Mouse (Mus musculus) midbrain, embryonic 13.5 days (tissue): ENCODE data around the gene 2010111I01Rik. TPM values are rescaled to one million over a fixed set of nuclear protein-coding genes. Genes with fewer than 3 reads are reported as not detected.
A peak's percentile ranks its signal among the peaks of the same experiment; 100 is the strongest.

Experiments used
- ATAC-seq: fragments of 200-750 bp; cut with Nextera tagmentation; 2 replicates; pipeline ENCODE4 v1.8.0; 2017; ENCODE audit warnings: mild to moderate bottlenecking, moderate TSS enrichment, moderate library complexity
- H3K27ac ChIP-seq: fragments of 300-500 bp; sonication (generic); 2 replicates; pipeline ENCODE4 v1.5.1; 2015; ENCODE audit warnings: inconsistent platforms, mild to moderate bottlenecking, moderate library complexity
- H3K27me3 ChIP-seq: fragments of 300-500 bp; sonication (generic); 2 replicates; pipeline ENCODE4 v1.6.1; 2015; ENCODE audit warnings: mild to moderate bottlenecking, inconsistent platforms
- H3K36me3 ChIP-seq: fragments of 300-500 bp; sonication (generic); 2 replicates; pipeline ENCODE4 v1.6.1; 2015; ENCODE audit warnings: mild to moderate bottlenecking, inconsistent platforms
- H3K4me1 ChIP-seq: fragments of 300-500 bp; sonication (generic); replicated peaks from 2 replicates; pipeline ENCODE4 v1.6.1; 2015; ENCODE audit warnings: inconsistent platforms
- H3K4me2 ChIP-seq: fragments of 300-500 bp; sonication (generic); replicated peaks from 2 replicates; pipeline ENCODE4 v1.6.1; 2015; ENCODE audit warnings: moderate library complexity, mild to moderate bottlenecking, inconsistent platforms
- H3K4me3 ChIP-seq: fragments of 300-500 bp; sonication (generic); replicated peaks from 2 replicates; pipeline ENCODE4 v1.5.1; 2015; ENCODE audit warnings: mild to moderate bottlenecking, inconsistent platforms
- H3K9ac ChIP-seq: fragments of 300-500 bp; sonication (generic); replicated peaks from 2 replicates; pipeline ENCODE4 v1.6.1; 2015; ENCODE audit warnings: mild to moderate bottlenecking, inconsistent platforms
- H3K9me3 ChIP-seq: fragments of 300-500 bp; sonication (generic); 2 replicates; pipeline ENCODE4 v1.6.1; 2016; ENCODE audit warnings: mild to moderate bottlenecking, inconsistent platforms
- WGBS: fragments of 180-500 bp; shearing (Covaris S2); methylation state at CpG from one replicate; pipeline ENCODE4 v1.1.7; 2015; 5-methylcytosine and 5-hydroxymethylcytosine counted together
- microRNA counts: library from miRNA; unstranded; fragments of <30 nt; microRNA quantifications from one replicate; lab custom pipeline; 2016
- microRNA-seq: library from miRNA; unstranded; fragments of <30 nt; microRNA quantifications from one replicate; pipeline ENCODE4, GENCODE M21; 2016
- polyA plus RNA-seq: library from polyadenylated mRNA; unstranded; fragments of >200 nt; fragmentation: Nextera tagmentation; extraction: Ambion mirVana; gene quantifications from 2 replicates; pipeline ENCODE4 v1.2.1, GENCODE M21; 2015

Gene 2010111I01Rik
- polyA plus RNA-seq, 1 experiment from 2014 or later: 28.6 TPM

GRCm38 (mm10) chr13:63360111-63360885, 395.6 kb downstream of the 2010111I01Rik start:
- H3K27me3 ChIP-seq: no peaks in the 10 kb centered on the region
- H3K4me3 ChIP-seq: no peak overlapping the region
- H3K4me2 ChIP-seq: no peak overlapping the region
- H3K27ac ChIP-seq: no peak overlapping the region
- no peak for ATAC-seq
- no peaks in the 10 kb centered on the region for H3K36me3 ChIP-seq
- no peak overlapping the region for H3K9ac ChIP-seq
- no peaks in the 10 kb centered on the region for H3K9me3 ChIP-seq
- WGBS: 92% methylated on average over 4 of the region's 4 CpGs
- no peaks in the 10 kb centered on the region for H3K4me1 ChIP-seq

GRCm38 (mm10) chr13:63361755-63362154, 397.1 kb downstream of the 2010111I01Rik start:
- H3K9ac ChIP-seq: no peak overlapping the region
- H3K27ac ChIP-seq: no peak overlapping the region
- no peak for ATAC-seq
- H3K4me1 ChIP-seq: no peaks in the 10 kb centered on the region
- WGBS: 96% methylated on average over 3 of the region's 3 CpGs
- no peak overlapping the region for H3K4me3 ChIP-seq
- H3K9me3 ChIP-seq: no peaks in the 10 kb centered on the region
- no peaks in the 10 kb centered on the region for H3K27me3 ChIP-seq
- no peak overlapping the region for H3K4me2 ChIP-seq
- H3K36me3 ChIP-seq: no peaks in the 10 kb centered on the region

GRCm38 (mm10) chr13:63373460-63374166, 408.9 kb downstream of the 2010111I01Rik start:
- H3K4me1 ChIP-seq: no peaks in the 10 kb centered on the region
- H3K4me2 ChIP-seq: no peak overlapping the region
- no peak overlapping the region for H3K4me3 ChIP-seq
- no peak overlapping the region for H3K27ac ChIP-seq
- no peaks in the 10 kb centered on the region for H3K9me3 ChIP-seq
- H3K9ac ChIP-seq: no peak overlapping the region
- no peaks in the 10 kb centered on the region for H3K36me3 ChIP-seq
- whole genome bisulfite sequencing: 92% methylated on average over 7 of the region's 7 CpGs
- ATAC-seq: no peak
- no peaks in the 10 kb centered on the region for H3K27me3 ChIP-seq

MicroRNAs within 50 kb of the gene (microRNA counts, 519-probe panel; counts per million panel counts)
- microRNA mmu-miR-23b (lab: Ali Mortazavi, UCI) (4,303 counts per million, percentile 79 among the panel's probes with 10 or more counts), microRNA mmu-miR-24 (lab: Ali Mortazavi, UCI) (3,337 counts per million, percentile 67 among the panel's probes with 10 or more counts), microRNA mmu-miR-27b (lab: Ali Mortazavi, UCI) (2,141 counts per million, percentile 60 among the panel's probes with 10 or more counts)

Small RNA genes within 50 kb of the gene (microRNA-seq; reads per million reads assigned to microRNA genes)
- 7,624 reads per million, percentile 94 among the genes with 10 or more reads in this experiment for gene Mir23b
- not detected for gene Mir24-1
- gene Mir27b: 641 reads per million, percentile 75 among the genes with 10 or more reads in this experiment
- gene Mir3074-1: not detected

Other genes starting within 250 kb of the 2010111I01Rik start
- gene Platr25, start 204.2 kb upstream of the 2010111I01Rik start, polyA plus RNA-seq: 34.7 and 37.0 TPM in 2 replicates
- gene Gm5141, start 179.1 kb upstream of the 2010111I01Rik start, polyA plus RNA-seq: 10.8 and 12.2 TPM in 2 replicates
- 0.44 TPM in 1 of 2 replicates, not detected in the other for gene Fbp2, start 106.5 kb upstream of the 2010111I01Rik start, polyA plus RNA-seq
- not detected in 2 replicates for gene Fbp1, start 76.6 kb upstream of the 2010111I01Rik start, polyA plus RNA-seq